Mouse (Mus musculus) liver, postnatal 0 days (tissue): Measurements from ENCODE around the gene Aftph. TPM values are rescaled to one million over a fixed set of nuclear protein-coding genes. Genes with fewer than 3 reads are reported as not detected.
A peak's percentile ranks its signal among the peaks of the same experiment; 100 is the strongest.

Experiments
- ATAC-seq: fragments of 200-750 bp; cut with Nextera tagmentation; 2 replicates; pipeline ENCODE4 v1.8.0; 2017; ENCODE audit warnings: mild to moderate bottlenecking, moderate library complexity
- DNase-seq: peaks from one replicate; pipeline ENCODE4 v3.0.0-alpha.2; 2016
- H3K27ac ChIP-seq: fragments of 300-500 bp; sonication (generic); 2 replicates; pipeline ENCODE4 v1.5.1; 2014; ENCODE audit warnings: antibody characterized with exemption, moderate library complexity, mild to moderate bottlenecking, low read depth
- H3K27me3 ChIP-seq: fragments of 300-500 bp; sonication (generic); 2 replicates; pipeline ENCODE4 v1.6.1; 2014; ENCODE audit warnings: low read length, control low read depth, mixed read lengths; ENCODE audit not compliant: insufficient read depth
- H3K36me3 ChIP-seq: fragments of 300-500 bp; sonication (generic); replicated peaks from 2 replicates; pipeline ENCODE4 v1.6.1; 2014; ENCODE audit warnings: mild to moderate bottlenecking, control low read depth, low read length, moderate library complexity, mixed read lengths; ENCODE audit not compliant: insufficient read depth
- H3K4me1 ChIP-seq: fragments of 300-500 bp; sonication (generic); 2 replicates; pipeline ENCODE4 v1.6.1; 2014; ENCODE audit warnings: antibody characterized with exemption, mild to moderate bottlenecking, control low read depth; ENCODE audit not compliant: insufficient read depth
- H3K4me2 ChIP-seq: fragments of 300-500 bp; sonication (generic); 2 replicates; pipeline ENCODE4 v1.6.1; 2014; ENCODE audit warnings: low read depth, mild to moderate bottlenecking, low read length, moderate library complexity, mixed read lengths
- H3K4me3 ChIP-seq: fragments of 300-500 bp; sonication (generic); 2 replicates; pipeline ENCODE4 v1.5.1; 2014; ENCODE audit warnings: low read depth, low read length
- H3K9ac ChIP-seq: fragments of 300-500 bp; sonication (generic); replicated peaks from 2 replicates; pipeline ENCODE4 v1.6.1; 2014; ENCODE audit warnings: mild to moderate bottlenecking, moderate library complexity
- H3K9me3 ChIP-seq: fragments of 300-500 bp; sonication (generic); 2 replicates; pipeline ENCODE4 v1.6.1; 2016; ENCODE audit warnings: mild to moderate bottlenecking, control low read depth, low read length, mixed read lengths
- CTCF ChIP-seq: sonication (generic); IDR thresholded peaks from 2 replicates; pipeline ENCODE4 v1.5.1; 2016; ENCODE audit warnings: antibody characterized with exemption, low read depth
- EP300 ChIP-seq: IDR thresholded peaks from 2 replicates; pipeline ENCODE4 v1.6.1; 2016; ENCODE audit warnings: antibody characterized with exemption, low read depth, mild to moderate bottlenecking
- WGBS: fragments of 180-500 bp; shearing (Covaris S2); extraction: QIAGEN DNeasy Blood & Tissue Kit; methylation state at CpG from one replicate; pipeline ENCODE4 v1.1.7; 2014; ENCODE audit not compliant: insufficient replicate concordance; 5-methylcytosine and 5-hydroxymethylcytosine counted together
- polyA plus RNA-seq: library from polyadenylated mRNA; unstranded; fragments of >200 nt; fragmentation: Nextera tagmentation; extraction: Ambion mirVana; gene quantifications from 2 replicates; pipeline ENCODE4 v1.2.1, GENCODE M21; 2015

The Aftph gene
- polyA plus RNA-seq, 1 experiment from 2014 or later = 10.7 TPM

- no peaks in the 10 kb centered on the region for H3K9me3 ChIP-seq
- H3K36me3 ChIP-seq = 0 out of 2 replicates have a peak, but pooled peaks cover 1% of the 10 kb centered on the region
- ATAC-seq (no peak), DNase-seq (no peak)
- WGBS = 68% methylated on average over 2 of the region's 2 CpGs
- no peaks in the 10 kb centered on the region for H3K27me3 ChIP-seq
- no peak overlapping the region for H3K27ac ChIP-seq
- H3K4me1 ChIP-seq = no peaks in the 10 kb centered on the region
- H3K4me2 ChIP-seq = no peak overlapping the region
- no peak overlapping the region for H3K4me3 ChIP-seq
- no peak for TF ChIP-seq CTCF
- TF ChIP-seq EP300 = no peak
- H3K9ac ChIP-seq = no peak overlapping the region
Observed at GRCm38 (mm10) chr11:20679396-20679795, 62.0 kb downstream of the Aftph start.

- no peak for TF ChIP-seq EP300
- TF ChIP-seq CTCF = no peak
- no peak for ATAC-seq
Observed at GRCm38 (mm10) chr11:20672513-20672912, 68.9 kb downstream of the Aftph start.

GRCm38 (mm10) chr11:20671789-20672392, 69.5 kb downstream of the Aftph start:
- H3K9me3 ChIP-seq = no peaks in the 10 kb centered on the region
- no peaks in the 10 kb centered on the region for H3K36me3 ChIP-seq
- DNase-seq (no peak), ATAC-seq (no peak)
- no peak overlapping the region for H3K27ac ChIP-seq
- H3K4me2 ChIP-seq = no peak overlapping the region
- H3K27me3 ChIP-seq = no peaks in the 10 kb centered on the region
- TF ChIP-seq EP300 (no peak), CTCF (peak; percentile 49)
- H3K4me3 ChIP-seq = no peak overlapping the region
- no peak overlapping the region for H3K9ac ChIP-seq
- 50% methylated on average over 6 of the region's 6 CpGs for WGBS
- H3K4me1 ChIP-seq = no peaks in the 10 kb centered on the region

More at GRCm38 (mm10) chr11:20672513-20672912, 68.9 kb downstream of the Aftph start:
- Histone ChIP-seq H3K4me1 (no peaks in the 10 kb centered on the region), H3K36me3 (no peaks in the 10 kb centered on the region), H3K27ac (no peak overlapping the region), H3K4me3 (no peak overlapping the region), H3K4me2 (no peak overlapping the region), H3K27me3 (no peaks in the 10 kb centered on the region), H3K9me3 (no peaks in the 10 kb centered on the region), H3K9ac (no peak overlapping the region)
- no peak for DNase-seq
- WGBS = 50% methylated on average over 6 of the region's 6 CpGs

- H3K9me3 ChIP-seq = no peaks in the 10 kb centered on the region
- H3K4me2 ChIP-seq = no peak overlapping the region
- no peaks in the 10 kb centered on the region for H3K4me1 ChIP-seq
- H3K27ac ChIP-seq = no peak overlapping the region
- H3K36me3 ChIP-seq = no peaks in the 10 kb centered on the region
- no peak overlapping the region for H3K4me3 ChIP-seq
- no peak for ATAC-seq
- H3K27me3 ChIP-seq = no peaks in the 10 kb centered on the region
- H3K9ac ChIP-seq = no peak overlapping the region
- TF ChIP-seq EP300 (no peak), CTCF (no peak)
- 82% methylated on average over 9 of the region's 9 CpGs for WGBS
- DNase-seq = no peak
Observed at GRCm38 (mm10) chr11:20664878-20665277, 76.5 kb downstream of the Aftph start.

DNA sequence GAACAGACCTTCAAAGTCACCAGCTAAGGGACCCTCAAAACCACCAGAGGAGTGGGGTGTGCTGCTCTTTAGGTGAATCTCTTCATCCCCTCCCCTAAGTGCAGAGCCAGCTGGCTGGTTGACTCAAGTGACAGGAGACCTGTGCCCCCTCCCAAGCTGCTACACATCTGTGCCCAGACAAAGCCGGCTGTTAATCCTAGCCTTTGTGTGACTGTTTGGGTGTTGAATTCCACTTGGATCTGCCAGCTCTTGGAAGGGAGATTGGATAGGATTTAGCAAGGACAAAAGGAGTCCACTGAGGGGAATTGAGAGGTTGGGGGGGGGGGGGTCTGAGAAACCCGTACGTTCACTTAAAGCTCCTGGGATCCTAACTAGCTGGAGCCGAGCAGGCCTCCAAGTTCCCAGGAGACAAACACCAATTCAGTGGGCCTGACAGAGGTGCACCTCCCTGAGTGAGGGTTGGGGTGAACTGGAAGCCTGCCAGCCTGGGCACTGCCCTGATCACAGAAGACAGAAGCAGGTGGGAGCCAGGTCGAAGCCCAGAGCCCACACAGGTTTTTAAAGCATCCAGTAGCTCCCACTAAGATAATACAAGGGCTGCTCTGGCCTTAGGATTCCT, 77.7 kb downstream of the Aftph start:
- TF ChIP-seq EP300 = no peak
- no peak for TF ChIP-seq CTCF
- DNase-seq (no peak), ATAC-seq (no peak)
- Histone ChIP-seq H3K4me1 (no peaks in the 10 kb centered on the region), H3K9ac (no peak overlapping the region), H3K27ac (no peak overlapping the region), H3K4me2 (no peak overlapping the region), H3K4me3 (no peak overlapping the region), H3K27me3 (no peaks in the 10 kb centered on the region), H3K9me3 (no peaks in the 10 kb centered on the region), H3K36me3 (no peaks in the 10 kb centered on the region)
- WGBS = 78% methylated on average over 5 of the region's 5 CpGs

DNA sequence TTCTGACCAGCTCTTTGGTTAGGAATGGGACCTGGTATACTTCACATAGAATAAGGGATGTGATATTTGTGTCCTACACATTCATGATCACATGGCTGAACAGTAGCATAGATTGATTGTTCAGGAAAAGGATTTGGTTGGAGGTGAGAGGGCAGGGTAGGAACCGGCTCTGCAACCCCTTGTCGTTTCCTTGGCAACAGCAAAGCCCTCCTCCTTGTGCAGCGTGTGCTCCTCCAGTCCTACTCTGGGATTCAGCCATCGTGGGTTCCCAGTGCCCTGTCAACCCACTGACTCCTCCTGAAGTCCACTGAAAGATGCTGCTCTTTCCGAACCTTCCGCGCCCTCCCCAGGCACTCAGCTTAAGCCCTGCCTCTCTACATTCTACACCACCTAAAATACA, 78.6 kb downstream of the Aftph start:
- ATAC-seq = no peak
- no peak overlapping the region for H3K9ac ChIP-seq
- no peak overlapping the region for H3K27ac ChIP-seq
- 70% methylated on average over 7 of the region's 7 CpGs for WGBS
- no peak overlapping the region for H3K4me3 ChIP-seq
- no peaks in the 10 kb centered on the region for H3K4me1 ChIP-seq
- no peak overlapping the region for H3K4me2 ChIP-seq
- TF ChIP-seq EP300 (no peak), CTCF (no peak)
- H3K9me3 ChIP-seq = no peaks in the 10 kb centered on the region
- H3K27me3 ChIP-seq = no peaks in the 10 kb centered on the region
- H3K36me3 ChIP-seq = no peaks in the 10 kb centered on the region
- DNase-seq = no peak
